Mouse (Mus musculus) midbrain, embryonic 10.5 days (tissue): ENCODE measurements around the gene Pdzk1ip1. TPM values are rescaled to one million over a fixed set of nuclear protein-coding genes. Genes with fewer than 3 reads are reported as not detected.
A peak's percentile ranks its signal among the peaks of the same experiment; 100 is the strongest.

Experiments
- DNase-seq: peaks from one replicate; pipeline ENCODE4 v3.0.0-alpha.2; 2017; ENCODE audit warnings: low spot score
- H3K27ac ChIP-seq: fragments of 300-500 bp; sonication (generic); replicated peaks from 2 replicates; pipeline ENCODE4 v1.5.1; 2016; ENCODE audit warnings: mild to moderate bottlenecking
- H3K27me3 ChIP-seq: fragments of 300-500 bp; sonication (generic); 2 replicates; pipeline ENCODE4 v1.6.1; 2016; ENCODE audit warnings: low read depth, mild to moderate bottlenecking; ENCODE audit not compliant: poor library complexity, severe bottlenecking
- H3K36me3 ChIP-seq: fragments of 300-500 bp; sonication (generic); 2 replicates; pipeline ENCODE4 v1.6.1; 2016; ENCODE audit warnings: mild to moderate bottlenecking, moderate library complexity
- H3K4me1 ChIP-seq: fragments of 300-500 bp; sonication (generic); 2 replicates; pipeline ENCODE4 v1.6.1; 2016
- H3K4me3 ChIP-seq: fragments of 300-500 bp; sonication (generic); 2 replicates; pipeline ENCODE4 v1.5.1; 2016; ENCODE audit warnings: mild to moderate bottlenecking, moderate library complexity
- H3K9me3 ChIP-seq: fragments of 300-500 bp; sonication (generic); replicated peaks from 2 replicates; pipeline ENCODE4 v1.6.1; 2016; ENCODE audit warnings: mild to moderate bottlenecking
- WGBS: fragments of 180-500 bp; shearing (Covaris S2); methylation state at CpG from one replicate; pipeline ENCODE4 v1.1.7; 2016; 5-methylcytosine and 5-hydroxymethylcytosine counted together
- polyA plus RNA-seq: library from polyadenylated mRNA; unstranded; fragments of >200 nt; fragmentation: Nextera tagmentation; extraction: Ambion mirVana; gene quantifications from 2 replicates; pipeline ENCODE4 v1.2.1, GENCODE M21; 2016

Pdzk1ip1 gene
- polyA plus RNA-seq, 1 experiment from 2014 or later, result 7.9 TPM

DNA sequence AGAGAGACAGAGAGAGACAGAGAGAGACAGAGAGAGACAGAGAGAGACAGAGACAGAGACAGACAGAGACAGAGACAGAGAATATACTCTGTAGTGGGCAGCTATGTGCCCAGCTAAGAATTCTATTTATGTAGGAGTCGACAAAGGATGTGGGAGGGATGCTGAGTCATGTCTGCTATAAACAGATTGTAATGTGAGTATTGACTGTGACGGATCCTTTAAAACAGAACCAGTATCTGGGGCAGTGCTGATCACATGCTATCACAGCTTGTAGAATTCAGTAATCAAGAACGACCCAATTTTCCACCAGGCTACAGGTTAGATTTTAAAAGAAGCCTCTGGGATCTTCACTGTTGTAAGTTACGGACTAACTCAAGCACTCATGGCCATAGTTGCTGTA lies 15.0 kb downstream of the Pdzk1ip1 start:
- 74% methylated on average over 4 of the region's 4 CpGs for WGBS
- DNase-seq, result no peak

DNA sequence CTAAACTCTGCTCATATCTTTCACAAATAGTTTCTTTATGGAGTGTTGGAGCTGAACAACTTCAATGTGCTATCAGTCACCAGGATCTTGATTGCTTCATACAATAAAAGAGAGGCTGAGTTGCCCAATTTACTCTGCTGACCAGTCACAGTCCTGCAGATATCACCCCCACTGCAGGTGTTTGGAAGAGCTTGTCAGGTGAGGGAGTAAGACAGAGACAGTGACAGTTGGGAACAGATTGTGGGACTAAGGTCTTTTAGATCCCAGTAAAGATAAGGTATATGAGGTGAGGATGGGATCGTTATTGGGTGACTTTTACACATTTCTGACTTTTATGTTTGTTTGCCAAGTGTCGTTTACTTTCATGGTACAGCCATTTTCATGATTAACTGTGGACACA lies 22.7 kb downstream of the Pdzk1ip1 start:
- Histone ChIP-seq H3K27ac (no peak overlapping the region), H3K36me3 (no peaks in the 10 kb centered on the region), H3K4me3 (no peak overlapping the region), H3K4me1 (no peaks in the 10 kb centered on the region), H3K9me3 (0 out of 2 replicates have a peak, but pooled peaks cover 2% of the 10 kb centered on the region), H3K27me3 (no peaks in the 10 kb centered on the region)
- no peak for DNase-seq
- WGBS, result 78% methylated on average over 2 of the region's 2 CpGs

More for the DNA sequence above, 15.0 kb downstream of the Pdzk1ip1 start:
- no peaks in the 10 kb centered on the region for H3K9me3 ChIP-seq
- no peak overlapping the region for H3K27ac ChIP-seq
- no peaks in the 10 kb centered on the region for H3K4me1 ChIP-seq
- no peaks in the 10 kb centered on the region for H3K27me3 ChIP-seq
- H3K4me3 ChIP-seq, result no peak overlapping the region
- no peaks in the 10 kb centered on the region for H3K36me3 ChIP-seq

DNA sequence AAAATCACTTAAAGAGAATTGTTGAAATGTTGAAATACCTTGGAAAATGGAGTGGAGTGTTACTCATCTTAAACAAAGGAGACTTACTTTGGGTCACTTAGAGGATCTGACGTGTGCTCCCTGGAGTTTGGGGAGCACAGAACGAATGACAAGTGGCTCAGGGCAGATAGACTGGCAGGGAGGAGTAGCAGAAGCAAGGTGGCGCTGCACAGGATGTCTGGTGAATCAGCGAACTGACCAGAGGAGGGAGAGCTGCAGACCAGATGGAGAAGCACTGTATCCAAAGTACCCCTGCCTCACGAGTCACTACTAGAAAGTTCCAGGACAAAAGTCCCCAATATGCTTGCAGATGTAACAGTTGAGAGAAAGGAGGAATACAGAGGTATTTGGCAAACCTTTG lies 24.8 kb downstream of the Pdzk1ip1 start:
- no peak overlapping the region for H3K27ac ChIP-seq
- WGBS, result 22% methylated on average over 5 of the region's 5 CpGs
- H3K4me1 ChIP-seq, result no peaks in the 10 kb centered on the region
- no peaks in the 10 kb centered on the region for H3K27me3 ChIP-seq
- no peak for DNase-seq
- H3K36me3 ChIP-seq, result no peaks in the 10 kb centered on the region
- 0 out of 2 replicates have a peak, but pooled peaks cover 2% of the 10 kb centered on the region for H3K9me3 ChIP-seq
- no peak overlapping the region for H3K4me3 ChIP-seq

DNA sequence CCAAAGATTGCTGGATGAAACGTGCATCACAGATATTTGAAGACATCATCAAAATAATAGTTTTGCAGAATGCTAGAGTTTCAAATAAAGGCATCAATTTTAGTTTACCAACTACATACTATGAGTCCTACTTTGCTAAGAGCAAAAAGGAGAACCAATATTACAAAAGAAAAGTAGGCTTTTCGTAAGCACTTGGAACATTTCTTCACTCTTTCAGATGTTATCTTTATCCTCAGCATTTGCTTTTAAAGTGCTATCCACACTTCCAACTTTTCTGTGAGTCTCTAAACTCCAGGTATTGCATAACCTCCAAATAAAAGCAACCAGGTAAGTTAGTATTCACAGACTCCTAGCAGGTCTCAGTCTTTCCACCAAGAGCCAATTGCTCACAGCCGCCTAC lies 31.1 kb downstream of the Pdzk1ip1 start:
- Histone ChIP-seq H3K27ac (no peak overlapping the region), H3K4me3 (no peak overlapping the region), H3K9me3 (0 out of 2 replicates have a peak, but pooled peaks cover 2% of the 10 kb centered on the region), H3K27me3 (no peaks in the 10 kb centered on the region), H3K36me3 (no peaks in the 10 kb centered on the region), H3K4me1 (no peaks in the 10 kb centered on the region)
- no peak for DNase-seq
- 89% methylated on average over 3 of the region's 3 CpGs for WGBS

DNA sequence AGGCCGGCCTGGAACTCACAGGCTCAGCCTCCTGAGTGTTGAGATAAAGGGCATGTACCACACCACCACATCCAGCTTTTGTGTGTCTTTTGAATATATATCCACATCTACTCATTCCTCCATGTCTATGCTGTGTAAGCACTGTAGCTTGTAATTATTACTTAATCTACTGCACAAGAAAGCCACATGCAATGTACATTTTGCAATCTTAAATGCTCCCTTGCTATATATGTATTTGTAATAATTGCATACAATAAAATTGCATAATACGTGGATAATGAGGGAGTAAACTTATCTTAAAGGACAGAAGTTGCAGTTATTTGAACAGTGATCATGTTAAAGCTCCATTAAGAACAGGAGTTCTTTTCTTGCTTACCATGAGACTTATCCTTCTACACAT lies 32.7 kb downstream of the Pdzk1ip1 start:
- H3K4me3 ChIP-seq, result no peak overlapping the region
- no peaks in the 10 kb centered on the region for H3K36me3 ChIP-seq
- no peaks in the 10 kb centered on the region for H3K27me3 ChIP-seq
- 74% methylated on average over 2 of the region's 2 CpGs for WGBS
- H3K27ac ChIP-seq, result no peak overlapping the region
- no peaks in the 10 kb centered on the region for H3K4me1 ChIP-seq
- no peak for DNase-seq
- no peaks in the 10 kb centered on the region for H3K9me3 ChIP-seq

DNA sequence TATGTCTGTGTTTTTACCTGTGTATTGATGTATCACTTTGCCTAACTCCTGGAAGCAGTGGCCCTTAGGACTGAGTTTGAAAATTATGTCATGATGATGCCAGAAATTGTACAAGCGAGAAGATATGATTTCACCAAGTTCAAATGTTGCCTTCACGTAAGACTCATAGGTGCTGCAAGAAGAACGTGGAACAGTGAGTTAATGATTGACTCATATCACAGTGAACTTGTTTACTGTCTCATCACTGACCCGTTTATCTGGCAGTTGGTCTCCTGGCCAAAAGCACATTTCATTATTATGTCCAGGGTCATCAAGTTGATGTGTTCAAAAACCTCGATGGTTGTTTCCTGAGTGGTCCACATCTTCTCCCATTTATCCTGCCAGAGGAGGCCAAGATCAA lies 33.1 kb downstream of the Pdzk1ip1 start:
- WGBS, result 90% methylated on average over 5 of the region's 5 CpGs

DNA sequence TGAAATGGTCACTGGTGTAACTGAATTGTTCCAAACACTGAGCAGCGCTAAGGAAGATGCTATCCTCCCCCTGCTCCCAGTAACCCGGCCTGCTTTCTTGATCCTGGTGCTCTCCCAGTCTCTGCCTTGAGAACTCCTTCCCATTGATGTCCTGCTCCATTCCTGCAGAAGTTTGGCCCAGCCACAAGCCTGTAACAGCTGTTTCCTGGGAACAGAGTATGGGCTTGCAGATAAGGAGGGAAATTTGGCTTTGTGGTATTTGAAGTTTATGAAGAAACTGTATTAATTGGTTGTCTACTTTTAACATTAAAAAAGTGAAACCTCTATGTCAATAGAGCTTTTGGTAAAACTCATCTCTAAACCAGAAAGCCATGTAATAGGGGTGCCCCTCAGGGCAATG lies 35.0 kb downstream of the Pdzk1ip1 start:
- no peak overlapping the region for H3K4me3 ChIP-seq
- H3K9me3 ChIP-seq, result no peaks in the 10 kb centered on the region
- H3K27me3 ChIP-seq, result no peaks in the 10 kb centered on the region
- DNase-seq, result no peak
- H3K36me3 ChIP-seq, result no peaks in the 10 kb centered on the region
- 66% methylated on average over 2 of the region's 2 CpGs for WGBS
- H3K27ac ChIP-seq, result no peak overlapping the region
- peaks cover 3% of the 10 kb centered on the region; the same call in 1 of the 2 replicates for H3K4me1 ChIP-seq

More for the DNA sequence above, 33.1 kb downstream of the Pdzk1ip1 start:
- no peak for DNase-seq
- H3K4me3 ChIP-seq, result no peak overlapping the region
- no peaks in the 10 kb centered on the region for H3K27me3 ChIP-seq
- H3K27ac ChIP-seq, result no peak overlapping the region
- H3K36me3 ChIP-seq, result no peaks in the 10 kb centered on the region
- H3K4me1 ChIP-seq, result no peaks in the 10 kb centered on the region
- no peaks in the 10 kb centered on the region for H3K9me3 ChIP-seq

DNA sequence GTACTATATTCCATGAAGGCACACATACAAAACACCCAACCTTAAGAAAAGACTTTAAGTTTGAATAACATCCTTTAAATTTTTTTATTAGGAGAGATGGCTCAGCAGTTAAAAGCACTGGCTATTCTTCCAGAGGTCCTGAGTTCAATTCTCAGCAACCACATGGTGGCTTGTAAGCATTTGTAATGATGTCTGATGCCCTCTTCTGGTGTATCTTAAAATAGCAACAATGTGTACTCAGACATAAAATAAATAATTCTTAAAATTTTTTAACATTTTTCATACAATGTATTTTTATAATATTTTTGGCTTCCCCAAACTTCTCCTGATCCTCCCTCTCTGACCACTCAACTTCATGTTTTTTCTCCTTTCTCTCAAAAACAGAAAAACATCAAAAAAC lies 36.2 kb downstream of the Pdzk1ip1 start:
- H3K36me3 ChIP-seq, result no peaks in the 10 kb centered on the region
- no peak overlapping the region for H3K27ac ChIP-seq
- peaks cover 3% of the 10 kb centered on the region; the same call in 1 of the 2 replicates for H3K4me1 ChIP-seq
- no peak for DNase-seq
- no peaks in the 10 kb centered on the region for H3K9me3 ChIP-seq
- H3K27me3 ChIP-seq, result no peaks in the 10 kb centered on the region
- no peak overlapping the region for H3K4me3 ChIP-seq

DNA sequence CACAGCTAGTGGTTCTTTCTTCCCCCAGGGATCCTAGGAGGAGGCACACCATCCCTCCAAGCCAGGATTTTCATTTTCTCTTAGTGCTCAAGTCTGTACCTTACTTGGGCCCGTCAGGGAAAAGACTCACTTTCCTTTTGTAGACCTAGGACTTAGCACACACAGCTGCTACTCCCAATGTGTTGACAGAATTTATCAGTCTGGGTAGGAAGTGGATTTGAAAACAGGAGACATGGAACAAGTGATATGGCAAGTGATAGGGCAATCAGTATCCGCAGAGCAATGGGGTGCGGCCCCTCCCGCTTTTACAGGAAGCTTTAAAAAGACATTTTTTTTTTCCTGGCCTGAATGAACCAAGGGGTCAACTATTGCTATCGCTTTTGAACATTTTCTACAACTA lies 44.6 kb downstream of the Pdzk1ip1 start:
- 8% methylated on average over 5 of the region's 5 CpGs for WGBS
- Histone ChIP-seq H3K9me3 (no peaks in the 10 kb centered on the region), H3K27me3 (peaks cover 30% of the 10 kb centered on the region), H3K4me1 (peaks cover 8% of the 10 kb centered on the region), H3K27ac (no peak overlapping the region), H3K36me3 (no peaks in the 10 kb centered on the region), H3K4me3 (peak overlapping the region; percentile 62)
- DNase-seq, result no peak

DNA sequence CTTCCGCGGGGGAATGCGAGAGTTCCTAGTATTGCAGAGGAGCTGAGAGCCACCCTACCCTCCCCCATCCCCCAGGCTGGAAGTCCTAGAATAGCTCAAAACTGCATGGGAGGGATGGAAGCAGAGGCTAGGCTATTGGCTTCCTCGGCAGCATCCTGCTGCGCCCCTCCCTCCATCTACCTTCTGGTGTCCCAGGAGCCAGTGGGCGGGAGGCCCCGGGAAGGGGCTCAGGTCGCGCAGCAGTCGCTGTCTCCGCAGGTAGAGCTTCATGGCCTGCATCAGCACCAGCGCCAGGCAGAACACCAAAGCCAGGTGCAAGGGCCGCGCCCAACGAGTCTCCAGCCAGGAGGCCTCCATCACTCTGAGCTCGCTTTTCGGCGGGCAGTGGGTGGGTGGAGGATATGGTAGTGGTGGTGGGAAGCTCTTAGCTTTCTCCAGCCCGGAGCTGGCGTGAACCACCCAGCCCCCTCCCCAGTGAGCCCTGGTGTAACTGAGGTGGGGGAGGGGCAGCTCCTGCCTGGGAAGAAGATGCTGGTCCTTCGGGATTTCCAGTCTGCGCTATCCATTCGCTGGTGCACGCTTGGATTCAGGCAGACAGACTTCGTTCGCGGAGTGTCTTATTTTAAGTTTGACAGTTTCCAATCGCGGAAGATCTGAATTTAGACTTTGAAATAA lies 45.2 kb downstream of the Pdzk1ip1 start, which contains the start of gene Cyp4x1:
Cyp4x1 (minus strand) TSS at position 661 of the 675 bp plus-strand sequence.
- peak within 1 kb of the TSS; percentile 62 for H3K4me3 ChIP-seq
- no peaks in the 10 kb centered on the region for H3K36me3 ChIP-seq
- DNase-seq, result peak; percentile 41
- H3K27ac ChIP-seq, result peak within 1 kb of the TSS; percentile 63
- WGBS, result under 1% methylated on average over 29 of the region's 29 CpGs
- H3K9me3 ChIP-seq, result no peaks in the 10 kb centered on the region
- peaks cover 8% of the 10 kb centered on the region for H3K4me1 ChIP-seq
- peaks cover 33% of the 10 kb centered on the region for H3K27me3 ChIP-seq

DNA sequence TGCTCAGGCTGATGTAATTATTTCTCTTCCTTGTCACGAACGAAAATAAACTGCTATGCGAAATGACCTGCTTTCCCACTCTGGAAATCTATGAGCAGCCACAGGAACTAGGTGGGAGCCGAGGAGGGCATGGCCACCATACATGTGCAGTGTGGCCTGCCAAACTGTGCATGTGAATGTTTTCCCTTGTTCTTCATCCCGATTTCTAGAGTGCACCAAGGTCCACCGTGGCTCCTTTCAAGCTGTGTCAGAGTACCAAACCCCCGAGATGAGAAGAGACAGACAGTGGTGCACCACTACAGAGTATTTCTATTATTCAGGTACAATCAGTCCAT lies 45.8 kb downstream of the Pdzk1ip1 start:
- no peak for DNase-seq
- no peaks in the 10 kb centered on the region for H3K9me3 ChIP-seq
- WGBS, result 16% methylated on average over 7 of the region's 7 CpGs
- no peaks in the 10 kb centered on the region for H3K36me3 ChIP-seq
- peaks cover 8% of the 10 kb centered on the region for H3K4me1 ChIP-seq
- H3K4me3 ChIP-seq, result peak overlapping the region; percentile 62
- H3K27ac ChIP-seq, result no peak overlapping the region
- peaks cover 33% of the 10 kb centered on the region for H3K27me3 ChIP-seq
